8 mouse cellular contexts compared by ENCODE assay signal in genomic region chr11:28692263-28693194, GRCm38 (mm10).
DNase-seq lines count a peak whose midpoint lies in the region; ATAC-seq lines count a peak whose summit lies in the region.

No protein-coding gene starts in this region.

- H3K4me3 ChIP-seq in lung, embryonic 15.5 days, result no peak overlapping the region
- no peak overlapping the region for H3K4me3 ChIP-seq in forebrain, embryonic 11.5 days (ENCODE audit: low read depth, low read length)
- H3K4me3 ChIP-seq in heart, embryonic 15.5 days, result no peak overlapping the region
- no peak overlapping the region for H3K4me3 ChIP-seq in limb, embryonic 13.5 days

- DNase-seq in lung, adult 18-20 months, result no peak
- no peak for DNase-seq in forebrain, embryonic 11.5 days (ENCODE audit: low spot score)
- peak; percentile 9 for DNase-seq in testis, postnatal 14 days (ENCODE audit: low spot score)
- no peak for DNase-seq in urinary bladder, postnatal 25 days (ENCODE audit: low spot score)
- no peak for DNase-seq in adrenal gland, postnatal 25 days

- no peaks in the 10 kb centered on the region for H3K36me3 ChIP-seq in lung, embryonic 15.5 days
- no peaks in the 10 kb centered on the region for H3K36me3 ChIP-seq in forebrain, embryonic 11.5 days (ENCODE audit: control insufficient read depth, insufficient read depth, low read length)
- H3K36me3 ChIP-seq in heart, embryonic 15.5 days, result no peaks in the 10 kb centered on the region
- H3K36me3 ChIP-seq in limb, embryonic 13.5 days, result no peaks in the 10 kb centered on the region

- ATAC-seq in lung, embryonic 15.5 days (ENCODE audit: borderline replicate concordance, extremely low read depth, low FRiP score, low TSS enrichment), result peak; percentile 67; the same call in 1 of the 2 replicates
- ATAC-seq in forebrain, embryonic 11.5 days (replicated peaks; ENCODE audit: low FRiP score), result peak; percentile 58; the same call in 1 of the 2 replicates
- peak; percentile 67; the same call in 1 of the 2 replicates for ATAC-seq in heart, embryonic 15.5 days (replicated peaks; ENCODE audit: insufficient number of reproducible peaks, insufficient read depth, low FRiP score, low read depth)
- ATAC-seq in limb, embryonic 13.5 days (ENCODE audit: low FRiP score, low read depth), result peak; percentile 86

- no peaks in the 10 kb centered on the region for H3K9me3 ChIP-seq in lung, embryonic 15.5 days
- no peaks in the 10 kb centered on the region for H3K9me3 ChIP-seq in forebrain, embryonic 11.5 days (ENCODE audit: control insufficient read depth, low read length)
- H3K9me3 ChIP-seq in heart, embryonic 15.5 days (replicated peaks), result no peaks in the 10 kb centered on the region
- H3K9me3 ChIP-seq in limb, embryonic 13.5 days, result no peaks in the 10 kb centered on the region

- H3K4me2 ChIP-seq in lung, embryonic 15.5 days, result no peak overlapping the region
- H3K4me2 ChIP-seq in forebrain, embryonic 11.5 days (ENCODE audit: low read depth, low read length, severe bottlenecking), result no peak overlapping the region
- H3K4me2 ChIP-seq in heart, embryonic 15.5 days, result no peak overlapping the region
- no peak overlapping the region for H3K4me2 ChIP-seq in limb, embryonic 13.5 days (replicated peaks)

- 10% methylated on average over 3 of the region's 3 CpGs for WGBS in lung, embryonic 15.5 days
- WGBS in forebrain, embryonic 11.5 days, result 59% methylated on average over 3 of the region's 3 CpGs
- 25% methylated on average over 3 of the region's 3 CpGs for WGBS in heart, embryonic 15.5 days
- WGBS in limb, embryonic 13.5 days, result 3% methylated on average over 3 of the region's 3 CpGs

- H3K4me1 ChIP-seq in lung, embryonic 15.5 days, result no peaks in the 10 kb centered on the region
- no peaks in the 10 kb centered on the region for H3K4me1 ChIP-seq in forebrain, embryonic 11.5 days (replicated peaks; ENCODE audit: control insufficient read depth, insufficient read depth, low read length)
- peaks cover 13% of the 10 kb centered on the region for H3K4me1 ChIP-seq in heart, embryonic 15.5 days (replicated peaks)
- peaks cover 21% of the 10 kb centered on the region for H3K4me1 ChIP-seq in limb, embryonic 13.5 days

- no peak overlapping the region for H3K9ac ChIP-seq in lung, embryonic 15.5 days
- H3K9ac ChIP-seq in forebrain, embryonic 11.5 days (ENCODE audit: low read length), result no peak overlapping the region
- H3K9ac ChIP-seq in heart, embryonic 15.5 days, result no peak overlapping the region
- no peak overlapping the region for H3K9ac ChIP-seq in limb, embryonic 13.5 days

- H3K27ac ChIP-seq in lung, embryonic 15.5 days, result peak overlapping the region; percentile 60
- no peak overlapping the region for H3K27ac ChIP-seq in forebrain, embryonic 11.5 days (ENCODE audit: low read depth, low read length)
- H3K27ac ChIP-seq in heart, embryonic 15.5 days, result peak overlapping the region; percentile 59
- 0 out of 2 replicates have a peak overlapping the region, but pooled peaks have one; percentile 6 for H3K27ac ChIP-seq in limb, embryonic 13.5 days

- no peaks in the 10 kb centered on the region for H3K27me3 ChIP-seq in lung, embryonic 15.5 days
- no peaks in the 10 kb centered on the region for H3K27me3 ChIP-seq in forebrain, embryonic 11.5 days (ENCODE audit: control insufficient read depth, insufficient read depth, low read length)
- H3K27me3 ChIP-seq in heart, embryonic 15.5 days, result no peaks in the 10 kb centered on the region
- no peaks in the 10 kb centered on the region for H3K27me3 ChIP-seq in limb, embryonic 13.5 days
